Mouse (Mus musculus) MEL-GATA-1-ER (cell line): ENCODE data around the gene Iqgap2.

Experiments used
- DNase-seq: peaks from one replicate; pipeline ENCODE4 v3.0.0-alpha.2; 2012; ENCODE audit warnings: low read depth; ENCODE audit errors: extremely low read depth

Iqgap2 gene

DNA sequence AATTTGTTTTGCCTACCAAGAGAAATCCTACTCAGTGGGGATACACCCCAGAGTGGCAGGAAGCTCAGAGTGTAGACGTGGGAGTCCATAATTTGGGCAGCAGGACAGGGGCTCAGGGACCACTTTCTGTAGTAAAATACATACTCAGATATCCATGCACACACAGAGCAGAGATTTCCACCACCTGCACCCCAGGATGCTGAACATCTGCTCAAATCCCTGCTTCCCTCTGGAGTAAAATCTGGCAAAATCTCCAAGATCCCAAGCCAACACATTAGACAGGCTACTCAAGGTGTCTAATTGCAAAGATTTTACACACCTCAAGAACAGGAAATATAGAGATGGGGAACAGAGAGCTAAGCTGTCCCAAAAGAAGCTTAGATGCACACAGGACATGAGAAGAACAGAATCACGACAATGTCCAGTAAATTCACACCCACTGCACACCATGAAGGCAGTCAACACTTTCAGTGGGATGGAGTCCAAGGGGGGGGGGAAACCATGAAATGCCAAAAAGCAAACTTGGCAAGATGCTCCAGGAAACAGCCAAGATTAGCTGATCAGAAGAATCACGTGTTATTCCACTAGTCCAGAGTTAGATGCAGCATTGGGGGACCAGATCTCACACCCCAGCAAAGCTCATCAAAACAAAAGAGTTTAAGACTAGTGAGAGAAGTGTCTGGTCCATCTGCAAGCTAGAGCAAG is 177.3 kb downstream of the Iqgap2 start:
- DNase-seq, result no peak

DNA sequence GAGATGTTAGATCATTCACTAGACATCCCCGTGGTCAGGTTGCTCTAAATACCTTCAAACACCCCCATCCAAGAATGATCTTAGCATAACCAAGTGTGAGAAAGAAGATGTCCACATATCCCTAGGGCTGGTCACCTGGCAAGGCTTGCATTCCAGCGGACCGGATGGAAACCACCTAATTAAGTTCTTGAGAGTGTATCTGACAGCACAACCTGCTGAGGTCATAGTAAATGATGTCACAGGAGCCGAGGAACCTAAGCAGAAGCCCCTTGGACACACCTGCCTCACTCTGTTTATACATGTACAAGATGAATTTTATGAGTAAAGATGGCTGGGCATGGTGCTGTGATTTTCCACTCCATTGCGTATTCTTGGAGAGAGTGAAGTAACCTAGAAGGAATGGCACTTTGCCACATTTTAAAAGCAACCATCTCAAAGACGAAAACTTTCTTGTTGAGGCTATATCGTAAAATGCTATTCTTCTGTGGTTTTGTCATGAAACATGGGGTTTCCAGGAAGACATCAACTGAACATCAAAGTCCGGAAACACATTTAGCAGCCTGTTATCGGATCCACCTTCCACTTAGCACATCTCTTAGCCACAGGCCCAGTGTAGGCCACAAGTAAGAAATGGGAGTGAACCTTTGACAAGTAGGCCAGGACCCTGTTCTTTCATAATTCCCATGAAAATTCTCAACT is 179.0 kb downstream of the Iqgap2 start:
- peak; percentile 63 for DNase-seq

DNA sequence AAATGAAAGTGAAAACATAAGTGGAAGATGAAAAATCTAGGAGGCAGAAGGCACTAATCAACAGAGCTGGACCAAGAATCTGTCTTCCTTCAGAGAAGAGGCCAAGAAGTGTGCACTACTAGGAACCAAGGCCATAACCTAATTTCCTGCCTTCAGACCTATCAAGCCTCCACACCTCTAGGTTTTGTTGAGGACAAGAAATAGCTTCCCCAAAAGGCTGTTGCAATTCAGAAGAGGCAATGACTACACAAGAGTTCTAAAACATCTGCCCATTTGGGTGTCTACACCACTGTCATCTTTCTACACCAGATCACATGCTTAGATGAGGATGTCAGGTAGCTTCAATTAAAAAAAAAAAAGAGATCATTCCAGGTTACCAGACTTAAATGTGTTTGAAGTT is 179.7 kb downstream of the Iqgap2 start:
- DNase-seq, result no peak

DNA sequence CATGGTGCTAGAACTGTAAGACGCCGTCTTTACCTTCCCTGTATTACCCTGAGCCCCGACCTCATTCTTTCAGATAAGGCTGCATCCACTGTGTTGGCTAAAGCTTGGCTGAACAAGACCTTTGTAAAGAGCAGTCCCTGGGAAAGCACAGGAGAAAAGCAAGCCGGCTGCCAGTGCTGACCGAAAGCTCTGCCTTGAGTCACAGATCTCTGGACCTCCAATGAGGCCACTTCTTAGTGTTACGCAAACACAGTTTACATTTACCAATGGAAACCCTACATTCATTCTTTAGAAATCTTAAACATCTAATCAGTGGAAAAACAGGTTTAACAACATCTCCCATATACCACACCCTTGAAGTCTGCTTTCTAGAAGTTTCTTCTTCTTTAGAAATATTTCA is 186.1 kb downstream of the Iqgap2 start:
- DNase-seq, result no peak

DNA sequence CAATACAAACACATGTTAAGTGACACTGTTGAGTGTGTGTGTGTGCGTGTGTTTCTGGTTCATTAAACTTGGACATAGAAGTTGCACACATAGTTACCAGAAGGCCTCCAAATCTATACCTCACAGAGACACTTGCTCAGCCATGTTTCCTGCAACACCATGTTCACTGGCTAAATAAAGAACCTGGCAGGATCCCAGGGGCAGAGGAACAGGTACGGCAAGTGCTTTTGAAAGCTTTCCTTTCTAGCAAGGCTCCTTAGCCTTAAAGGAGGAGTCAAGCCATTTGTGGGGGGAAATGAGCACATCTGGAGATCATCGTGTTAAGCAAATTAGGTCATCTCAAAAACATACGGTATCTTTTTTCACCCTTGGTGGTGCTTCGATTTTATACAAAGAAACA is 188.3 kb downstream of the Iqgap2 start:
- DNase-seq, result no peak

DNA sequence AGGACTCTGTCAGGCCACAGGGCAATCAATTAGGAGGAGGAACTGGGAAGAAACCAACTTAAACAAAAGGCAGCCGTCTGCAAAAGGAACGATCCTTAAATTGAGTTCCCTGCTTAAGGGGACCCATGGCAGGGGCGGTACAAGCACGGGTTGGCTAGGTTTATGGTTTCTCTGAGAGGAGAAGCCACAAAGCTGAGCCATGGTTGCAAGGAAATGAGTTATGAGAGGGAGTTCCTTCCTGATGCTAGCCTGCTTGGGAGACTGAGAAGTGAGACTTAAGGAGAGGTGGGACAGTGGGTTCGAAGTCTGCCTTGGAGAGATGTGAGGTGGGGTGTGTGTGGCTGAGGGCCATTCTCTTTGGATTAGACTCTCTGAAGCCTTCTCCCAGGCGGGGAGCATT is 193.8 kb downstream of the Iqgap2 start:
- no peak for DNase-seq

DNA sequence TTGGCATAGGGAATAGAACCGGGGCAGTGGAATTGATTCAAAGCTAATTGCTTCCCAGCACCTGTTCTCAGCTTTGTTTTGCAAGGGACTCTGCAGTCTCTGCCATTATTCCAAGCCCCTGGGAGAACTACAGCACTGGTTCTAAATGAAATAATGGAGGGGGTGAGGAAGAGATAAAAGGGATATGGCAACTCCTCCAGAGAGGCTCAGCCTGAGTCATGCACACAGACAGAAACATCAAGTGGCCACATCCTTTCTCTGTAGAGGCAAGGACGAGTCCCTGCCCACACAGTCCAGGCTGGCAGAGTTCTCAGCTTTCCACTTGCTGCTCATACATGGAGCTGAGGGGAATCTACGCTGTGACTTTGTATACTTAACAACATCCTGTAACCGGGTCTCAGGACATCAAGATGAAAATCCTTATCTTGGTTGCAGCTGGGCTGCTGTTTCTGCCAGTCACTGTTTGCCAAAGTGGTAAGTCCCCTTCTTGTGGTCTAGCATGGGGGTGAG is 195.0 kb downstream of the Iqgap2 start, which contains the start of gene F2rl2:
Gene F2rl2, plus strand, starts transcription at position 200 of the 510 bp plus-strand sequence.
- no peak for DNase-seq

DNA sequence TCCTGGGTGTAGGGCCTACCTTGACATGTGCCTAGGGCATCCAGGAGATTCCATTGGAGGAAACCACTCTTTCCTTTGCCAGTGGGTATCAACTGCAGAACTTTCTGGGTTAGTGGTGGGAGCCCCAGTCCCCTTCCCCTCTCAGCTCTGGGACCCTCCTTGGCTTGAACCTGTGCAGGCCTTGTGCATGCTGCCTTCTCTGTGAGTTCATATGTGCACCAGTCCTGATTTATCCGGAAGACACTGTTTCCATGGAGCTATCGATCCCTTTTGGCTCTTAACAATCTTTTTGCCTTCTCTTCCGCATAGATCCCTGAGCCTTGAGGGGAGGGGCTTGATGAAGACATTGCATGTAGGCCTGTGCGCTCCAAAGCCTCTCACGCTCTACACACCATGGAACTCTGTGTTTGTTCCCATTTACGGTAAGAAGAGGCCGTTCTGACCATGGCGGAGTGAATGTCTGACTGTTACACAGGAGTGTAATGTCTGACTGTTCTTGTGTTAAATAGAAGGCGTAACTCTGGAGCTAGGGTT is 195.5 kb downstream of the Iqgap2 start:
- DNase-seq, result no peak

DNA sequence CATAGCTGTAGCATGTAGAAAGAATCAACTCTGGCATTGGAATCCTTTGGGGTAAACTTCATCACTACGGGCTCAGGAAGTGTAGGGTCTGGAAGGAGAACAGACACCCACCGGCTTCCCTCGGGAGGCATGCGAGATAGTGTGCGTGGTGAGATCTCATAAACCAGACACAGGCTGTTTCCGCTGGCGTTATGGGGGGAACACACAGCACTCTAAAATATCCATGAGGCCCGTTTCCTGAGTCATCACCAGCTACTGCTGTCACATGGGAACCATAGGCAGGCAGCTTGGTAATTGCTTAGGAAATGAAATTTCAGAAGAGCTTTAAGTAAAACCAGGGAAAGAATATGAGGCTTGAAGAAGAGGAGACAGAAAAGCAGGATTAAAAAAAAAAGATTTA is 199.5 kb downstream of the Iqgap2 start:
- DNase-seq, result no peak

DNA sequence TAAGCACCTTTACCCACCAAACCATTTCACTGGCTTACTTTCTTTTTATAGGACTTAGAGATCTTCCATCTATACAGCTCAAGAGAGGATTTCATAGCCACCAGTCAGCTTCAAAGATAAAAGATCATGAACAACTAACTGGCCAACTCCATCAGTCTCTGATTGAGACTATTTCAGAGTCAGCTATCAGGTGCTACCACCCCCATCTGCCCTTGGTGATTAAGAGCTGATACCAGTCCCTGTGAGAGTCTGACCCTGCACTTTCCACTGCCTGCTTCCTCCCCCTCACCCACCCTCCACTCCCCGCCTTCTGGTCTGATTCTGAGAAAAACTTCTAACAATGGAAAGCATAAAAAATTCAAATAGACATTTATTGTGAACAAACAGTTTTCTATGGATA is 203.1 kb downstream of the Iqgap2 start:
- DNase-seq, result no peak

DNA sequence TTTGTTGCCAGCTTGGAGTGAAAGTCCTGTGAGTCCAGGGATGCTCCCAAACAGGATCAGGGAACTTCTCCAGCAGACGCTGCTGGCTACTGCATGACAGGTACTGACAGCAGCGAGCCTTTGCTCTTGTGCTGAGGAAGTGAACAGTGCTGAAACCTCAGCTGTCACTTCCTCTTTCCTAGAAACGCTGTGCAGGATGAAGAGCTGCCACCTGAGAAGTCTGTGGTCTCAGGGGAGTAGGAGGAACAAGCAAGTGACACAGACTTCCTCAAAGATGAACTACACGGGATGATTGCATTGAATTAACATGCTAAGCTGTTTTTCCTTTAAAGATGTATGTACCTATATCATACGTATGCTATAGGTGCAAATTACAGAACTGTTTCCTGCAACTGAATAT is 206.0 kb downstream of the Iqgap2 start:
- peak; percentile 98 for DNase-seq

DNA sequence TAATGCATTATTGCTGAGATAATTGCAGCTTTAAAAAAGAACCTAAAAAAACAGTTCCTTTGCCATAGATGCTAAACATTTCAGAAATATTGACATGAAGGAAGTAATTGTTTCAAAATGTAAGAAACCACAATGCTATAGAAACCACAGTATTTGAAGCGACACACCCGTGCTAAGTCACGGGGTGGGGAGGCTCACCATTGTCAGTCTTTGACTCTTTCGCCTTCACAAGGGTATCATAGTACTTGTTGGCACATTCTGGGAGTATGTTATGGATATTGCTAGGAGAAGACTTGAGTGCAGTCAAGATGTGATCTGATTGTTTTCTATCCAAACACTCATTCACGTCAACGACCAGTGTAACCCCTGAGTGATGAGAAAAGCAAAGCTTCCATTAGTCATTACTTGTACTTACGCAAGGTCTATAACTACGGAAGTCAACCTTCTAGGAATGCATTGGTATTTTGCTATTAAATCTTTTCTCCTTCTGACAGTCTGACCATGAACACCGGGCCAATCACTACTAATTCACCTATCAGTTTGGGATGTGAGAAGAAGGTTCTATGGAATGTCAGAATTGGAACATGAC is 207.0 kb downstream of the Iqgap2 start:
- DNase-seq, result no peak

DNA sequence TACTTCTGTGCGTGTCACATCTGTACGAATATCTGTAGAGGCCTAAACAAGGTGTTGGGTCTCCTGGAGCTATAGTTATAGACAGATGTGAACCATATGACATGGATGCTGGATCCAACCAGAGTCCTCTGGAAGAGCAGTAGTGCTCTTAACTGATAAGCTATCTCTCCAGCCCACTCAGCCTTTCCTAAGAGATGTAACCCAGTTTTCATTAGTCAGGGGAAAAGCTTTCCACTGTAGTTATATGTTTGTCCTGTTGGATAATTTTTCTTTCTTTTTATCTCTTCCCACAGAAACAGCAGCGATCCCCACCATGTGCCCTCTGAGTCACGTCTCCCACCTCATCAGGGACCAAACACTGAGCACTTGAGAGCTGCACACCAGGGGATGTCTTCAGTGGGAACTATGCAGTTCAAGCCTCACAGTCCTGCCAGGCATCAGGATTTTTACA is 212.2 kb downstream of the Iqgap2 start:
- peak; percentile 49 for DNase-seq

DNA sequence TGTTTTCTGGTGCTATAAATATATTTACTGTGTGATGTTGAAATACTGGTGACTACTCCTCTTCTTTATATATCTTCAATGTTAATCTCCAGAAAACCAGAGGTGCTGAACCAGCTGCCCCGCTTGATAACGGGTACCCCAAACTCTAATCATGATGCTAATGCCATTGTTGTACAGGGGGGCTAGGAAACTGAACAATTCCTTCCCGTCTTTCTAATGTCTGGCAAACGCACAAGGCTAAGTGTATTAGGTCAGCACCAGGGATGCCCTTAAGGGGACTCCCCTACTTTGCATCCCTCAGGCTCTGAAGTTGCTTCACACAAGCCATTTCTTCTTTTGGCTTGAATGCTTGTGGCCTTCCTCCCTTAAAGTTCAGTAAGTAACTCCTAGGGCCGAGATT is 212.6 kb downstream of the Iqgap2 start:
- DNase-seq, result no peak

DNA sequence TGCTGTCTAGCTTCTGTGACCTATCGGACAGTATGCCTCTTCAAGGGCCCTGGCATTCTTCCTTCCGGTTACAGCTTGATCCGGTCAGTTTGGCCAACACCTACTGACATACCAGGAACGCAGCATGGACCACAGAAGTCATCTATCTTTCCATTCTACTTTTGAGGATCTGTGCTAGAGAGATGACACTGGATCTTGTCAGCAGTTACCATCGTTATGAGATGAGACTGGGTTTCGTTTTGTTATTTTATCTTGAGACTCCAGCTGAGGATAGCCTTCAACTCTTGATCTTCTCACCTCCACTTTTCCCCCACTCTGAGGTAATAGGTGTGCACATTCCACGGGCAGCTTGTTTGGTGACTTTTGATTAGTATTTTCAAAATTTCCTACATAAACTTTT is 219.3 kb downstream of the Iqgap2 start:
- no peak for DNase-seq

DNA sequence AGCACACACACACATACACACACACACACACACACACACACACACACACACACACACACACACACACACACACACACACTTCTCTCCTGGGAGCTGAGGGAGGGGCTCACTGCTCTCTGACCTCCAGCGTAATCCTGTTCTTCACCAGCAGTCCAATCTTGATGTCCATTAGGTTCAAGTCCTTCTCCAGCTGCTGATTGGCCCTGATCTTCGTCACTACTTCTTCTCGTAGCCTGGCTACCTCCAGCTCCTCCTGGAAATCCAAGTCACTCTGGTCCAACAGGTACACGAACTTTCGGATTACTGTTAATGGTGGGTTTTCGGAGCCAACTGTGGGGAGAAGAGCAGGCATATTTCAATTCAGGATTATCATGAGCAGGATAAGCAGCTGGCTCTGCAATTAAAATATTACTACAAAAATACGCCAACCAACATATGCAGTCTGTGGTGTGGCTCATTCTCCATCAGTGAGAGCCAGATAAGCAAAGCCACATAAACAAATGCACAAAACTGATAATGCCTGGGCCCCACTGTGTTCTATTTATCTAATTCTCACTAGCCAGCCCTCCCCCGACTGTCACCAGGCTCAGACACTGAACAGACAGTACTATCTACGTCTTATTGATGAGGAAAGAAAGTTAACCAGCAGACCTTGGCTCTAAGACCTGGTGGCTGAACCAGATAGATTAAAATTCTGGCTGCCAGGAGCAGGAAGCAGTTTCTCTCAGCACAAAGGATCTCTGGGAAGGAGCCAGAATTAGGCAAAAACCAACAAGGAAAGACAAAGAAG is 220.4 kb downstream of the Iqgap2 start:
- DNase-seq, result peak; percentile 96

DNA sequence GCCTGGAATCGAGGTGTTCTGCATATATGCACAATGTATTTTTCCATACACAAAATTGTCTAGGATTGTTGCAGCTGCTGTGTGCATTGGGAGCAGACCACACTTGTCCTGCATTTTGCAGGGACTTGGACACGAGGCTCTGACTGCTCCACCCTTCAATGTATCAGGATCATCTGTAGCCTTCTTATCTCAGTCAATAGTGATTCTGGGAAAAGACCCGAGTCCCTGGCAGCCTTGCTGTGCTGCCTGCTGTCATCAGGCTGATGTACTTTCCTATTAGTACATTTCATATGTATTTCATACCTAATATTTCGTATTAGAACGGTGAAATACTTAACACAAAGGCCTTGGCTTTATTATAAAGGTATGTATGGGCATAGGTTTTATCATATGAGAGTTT is 221.2 kb downstream of the Iqgap2 start:
- no peak for DNase-seq

DNA sequence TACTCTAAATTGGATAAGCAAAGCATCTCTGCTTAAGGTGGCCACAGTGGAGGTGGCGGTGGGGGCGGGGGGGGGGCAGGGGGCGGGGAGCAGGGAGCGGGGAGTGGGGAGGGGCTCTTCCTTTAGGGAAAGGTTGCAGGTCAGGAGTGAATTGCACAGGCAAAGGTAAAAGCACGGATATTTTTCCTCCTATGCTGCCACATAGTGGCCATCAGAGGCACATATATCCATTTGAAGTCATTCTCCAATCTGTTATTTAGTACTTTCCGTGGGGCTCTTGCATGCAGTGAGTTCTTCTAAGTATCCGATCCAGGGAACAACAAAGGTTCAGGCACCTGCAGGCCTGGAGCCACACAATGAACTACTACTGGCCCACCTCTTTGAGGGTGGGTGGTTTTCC is 224.5 kb downstream of the Iqgap2 start:
- DNase-seq, result no peak

DNA sequence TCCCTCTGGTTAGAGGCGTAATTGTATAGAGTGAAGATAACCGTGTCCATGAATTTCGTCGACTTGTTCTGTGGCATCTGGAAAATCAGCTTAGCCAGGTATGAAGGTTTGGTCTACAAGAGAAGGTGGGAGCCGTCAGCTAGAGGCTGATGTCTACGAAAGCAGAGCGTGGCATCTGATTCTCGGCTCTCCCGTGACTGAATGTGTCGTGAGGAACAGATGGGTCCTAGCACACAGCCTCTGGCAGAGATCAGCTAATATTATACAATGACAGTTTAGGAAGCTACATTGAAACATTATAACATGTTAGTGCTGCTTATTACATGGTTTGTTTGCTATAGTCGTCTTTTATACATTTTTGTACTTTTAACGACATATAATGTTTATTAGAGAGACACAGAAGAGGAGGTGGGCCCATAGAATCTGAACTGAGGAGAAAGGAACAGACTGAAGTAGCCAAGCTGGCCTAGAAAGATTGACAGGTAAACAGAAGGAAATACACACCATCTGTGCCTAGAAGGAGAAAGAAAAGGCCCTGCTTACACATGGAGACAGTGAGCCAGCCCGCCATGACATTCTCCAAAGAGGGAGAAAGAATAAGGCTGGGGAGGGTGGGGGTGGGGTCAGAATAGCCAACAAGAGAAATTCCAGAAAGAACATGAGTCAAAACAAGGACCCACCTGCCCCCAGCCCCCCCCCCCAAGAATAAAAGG is 225.9 kb downstream of the Iqgap2 start:
- DNase-seq, result no peak

DNA sequence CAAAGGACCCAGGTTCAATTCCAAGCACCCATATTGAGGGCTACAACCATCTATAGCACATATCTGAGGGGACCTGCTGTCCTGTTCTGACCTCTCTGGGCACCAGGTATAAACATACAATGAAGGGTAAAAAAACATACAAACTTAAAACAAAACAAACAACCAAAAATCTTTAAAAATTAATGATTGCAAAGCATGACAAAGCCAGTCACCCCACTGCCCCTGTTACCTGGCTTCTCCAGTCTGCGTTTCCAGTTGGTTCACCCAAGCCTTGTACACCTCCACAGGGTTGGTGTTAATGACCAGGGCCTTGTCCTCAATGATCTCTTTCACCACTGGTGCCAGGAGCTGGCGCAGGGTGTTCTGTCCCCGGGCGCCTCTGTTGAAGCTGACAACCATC is 227.9 kb downstream of the Iqgap2 start:
- no peak for DNase-seq

DNA sequence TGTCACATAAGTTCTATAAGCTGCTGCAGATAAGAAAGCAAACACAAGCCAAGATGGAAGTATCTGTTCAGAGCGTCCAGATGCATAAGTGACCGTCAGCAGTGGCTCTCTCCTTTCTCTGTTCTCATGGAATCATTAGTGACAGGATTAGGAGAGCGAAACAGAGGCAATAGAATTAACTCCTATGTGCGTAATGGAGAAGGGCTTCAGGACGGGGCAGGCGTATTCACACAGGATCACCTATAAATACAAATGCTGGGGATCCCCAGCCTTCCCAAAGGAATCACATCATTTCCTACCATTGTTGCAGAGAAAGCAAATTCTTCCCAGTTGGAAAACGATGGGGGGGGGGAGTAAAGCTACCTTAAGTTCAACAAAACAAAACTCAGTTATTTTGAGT is 232.3 kb downstream of the Iqgap2 start:
- DNase-seq, result no peak
